Mouse (Mus musculus) cerebellum, adult (tissue): ENCODE measurements around the gene Cpa2.
A peak's percentile ranks its signal among the peaks of the same experiment; 100 is the strongest.

Experiments used
- ATAC-seq: cut with Nextera tagmentation; 2 replicates; pipeline ENCODE4 v1.9.2; 2017; ENCODE audit warnings: mild to moderate bottlenecking, moderate library complexity, mixed read lengths; ENCODE audit not compliant: insufficient number of reproducible peaks, low FRiP score, low TSS enrichment

Cpa2 gene

GRCm38 (mm10) chr6:30541009-30541799 is at the start of gene Cpa2:
Gene Cpa2, plus strand, starts transcription at chr6:30541582.
- ATAC-seq = no peak

- no peak for ATAC-seq
Measured at GRCm38 (mm10) chr6:30499049-30499448, 42.3 kb upstream of the Cpa2 start.

- no peak for ATAC-seq
Measured at GRCm38 (mm10) chr6:30508824-30509223, 32.6 kb upstream of the Cpa2 start.

GRCm38 (mm10) chr6:30509265-30510239 is 31.8 kb upstream of the Cpa2 start, which contains the start of the genes Tmem209 and Ssmem1:
Gene Tmem209, minus strand, starts transcription at chr6:30509783.
Gene Ssmem1, plus strand, starts transcription at chr6:30509849.
- ATAC-seq = peak; percentile 99

- ATAC-seq = no peak
Measured at GRCm38 (mm10) chr6:30510291-30510690, 31.1 kb upstream of the Cpa2 start.

GRCm38 (mm10) chr6:30514242-30514641 is 27.1 kb upstream of the Cpa2 start:
- no peak for ATAC-seq

GRCm38 (mm10) chr6:30520400-30520799 is 21.0 kb upstream of the Cpa2 start:
- no peak for ATAC-seq

GRCm38 (mm10) chr6:30525456-30526332 is 15.7 kb upstream of the Cpa2 start:
- ATAC-seq = no peak

- ATAC-seq = no peak
Measured at GRCm38 (mm10) chr6:30526586-30527515, 14.5 kb upstream of the Cpa2 start.

GRCm38 (mm10) chr6:30528800-30529199 is 12.6 kb upstream of the Cpa2 start:
- ATAC-seq = no peak

GRCm38 (mm10) chr6:30535340-30535739 is 6.0 kb upstream of the Cpa2 start:
- peak; percentile 61 for ATAC-seq

GRCm38 (mm10) chr6:30538240-30538639 is 3.1 kb upstream of the Cpa2 start:
- no peak for ATAC-seq

GRCm38 (mm10) chr6:30538800-30539199 is 2.6 kb upstream of the Cpa2 start:
- ATAC-seq = no peak

- no peak for ATAC-seq
Measured at GRCm38 (mm10) chr6:30542277-30542676, 895 bp downstream of the Cpa2 start.

- ATAC-seq = no peak
Measured at GRCm38 (mm10) chr6:30543077-30543476, 1.7 kb downstream of the Cpa2 start.

- ATAC-seq = no peak
Measured at GRCm38 (mm10) chr6:30543851-30544250, 2.5 kb downstream of the Cpa2 start.

- no peak for ATAC-seq
Measured at GRCm38 (mm10) chr6:30545689-30546088, 4.3 kb downstream of the Cpa2 start.

- ATAC-seq = peak; percentile 8; the same call in 1 of the 2 replicates
Measured at GRCm38 (mm10) chr6:30546571-30547273, 5.3 kb downstream of the Cpa2 start.
